Mouse (Mus musculus): Measurements from ENCODE around the gene Rimklb.

DNA sequence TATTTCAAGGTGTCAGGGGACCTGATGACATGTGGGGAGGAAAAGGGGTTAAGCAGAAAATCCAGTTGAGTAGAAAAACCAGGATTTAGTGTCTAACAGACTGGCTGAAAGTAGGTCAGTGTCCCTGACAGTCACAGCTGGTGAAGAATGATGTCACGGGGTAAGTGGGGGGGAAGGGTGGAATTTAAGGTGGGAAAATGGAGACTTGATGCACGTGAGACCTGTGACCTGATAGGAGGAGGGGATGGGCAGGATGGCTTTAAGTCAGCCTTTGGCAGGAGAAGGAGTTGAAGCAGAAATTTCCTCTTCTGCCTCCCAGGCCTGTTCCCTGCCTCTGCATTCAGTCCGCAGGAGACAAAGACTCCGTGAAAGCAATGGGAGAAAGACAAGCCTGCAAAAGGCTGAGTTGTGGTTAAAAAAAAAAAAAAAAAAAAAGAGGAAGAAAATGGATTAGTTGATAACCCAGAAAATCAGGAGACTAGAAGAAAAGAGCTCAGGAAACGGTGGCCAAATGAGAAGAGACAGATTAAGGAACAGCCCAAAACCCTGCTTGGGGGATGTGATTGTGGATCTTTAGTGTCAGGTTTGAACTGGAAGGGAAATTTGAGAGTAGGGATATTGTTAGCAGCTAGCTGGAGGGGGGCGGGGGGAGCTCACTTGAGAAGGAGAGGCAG, 4.6 kb downstream of the Rimklb start:
- TF ChIP-seq POLR2A (IDR thresholded peaks at IDR 0.05; ENCODE audit: insufficient read depth, low read depth, low read length): no peak
- no peak for TF ChIP-seq CTCF (IDR thresholded peaks at IDR 0.05)
